Mouse (Mus musculus) frontal cortex, postnatal 14 days (tissue): ENCODE data around the gene Gsto2.

ENCODE experiments used
- DNase-seq, 2 experiments: peaks; one replicate each; pipeline ENCODE4 v3.0.0; 2022; ENCODE audit warnings: low spot score in 2 of 2

Gsto2 gene

GRCm38 (mm10) chr19:47890489-47891130, 25.3 kb downstream of the Gsto2 start:
- DNase-seq = no peak

GRCm38 (mm10) chr19:47891562-47892312, 26.4 kb downstream of the Gsto2 start:
- no peak for DNase-seq

GRCm38 (mm10) chr19:47893092-47893491, 27.8 kb downstream of the Gsto2 start:
- no peak for DNase-seq

- no peak for DNase-seq
These were observed 33.2 kb downstream of the Gsto2 start for GRCm38 (mm10) chr19:47898472-47899079.

- no peak for DNase-seq
These were observed 34.7 kb downstream of the Gsto2 start for GRCm38 (mm10) chr19:47900012-47900411.

GRCm38 (mm10) chr19:47900558-47900957, 35.2 kb downstream of the Gsto2 start:
- no peak for DNase-seq

GRCm38 (mm10) chr19:47902316-47903201, 37.2 kb downstream of the Gsto2 start:
- DNase-seq = no peak

GRCm38 (mm10) chr19:47903679-47904078, 38.3 kb downstream of the Gsto2 start:
- DNase-seq = no peak

GRCm38 (mm10) chr19:47905081-47905480, 39.7 kb downstream of the Gsto2 start:
- no peak for DNase-seq

- DNase-seq = no peak
These were observed 40.3 kb downstream of the Gsto2 start for GRCm38 (mm10) chr19:47905603-47906002.

- no peak for DNase-seq
These were observed 42.3 kb downstream of the Gsto2 start for GRCm38 (mm10) chr19:47907596-47907995.

- DNase-seq = no peak
These were observed 43.6 kb downstream of the Gsto2 start for GRCm38 (mm10) chr19:47908961-47909371.

- DNase-seq = no peak
These were observed 44.2 kb downstream of the Gsto2 start for GRCm38 (mm10) chr19:47909387-47910116.

GRCm38 (mm10) chr19:47910117-47910618, 44.8 kb downstream of the Gsto2 start:
- no peak for DNase-seq

- no peak for DNase-seq
These were observed 45.4 kb downstream of the Gsto2 start for GRCm38 (mm10) chr19:47910751-47911150.

GRCm38 (mm10) chr19:47913344-47913743, 48.0 kb downstream of the Gsto2 start:
- DNase-seq = no peak

GRCm38 (mm10) chr19:47914191-47914590, 48.9 kb downstream of the Gsto2 start:
- no peak for DNase-seq

GRCm38 (mm10) chr19:47915251-47915650, 49.9 kb downstream of the Gsto2 start:
- DNase-seq = no peak

- DNase-seq = no peak
These were observed 52.1 kb downstream of the Gsto2 start for GRCm38 (mm10) chr19:47917396-47917795.

GRCm38 (mm10) chr19:47918016-47918415, 52.7 kb downstream of the Gsto2 start:
- no peak for DNase-seq
